Mouse (Mus musculus): ENCODE results near the gene Cfap61.

DNA sequence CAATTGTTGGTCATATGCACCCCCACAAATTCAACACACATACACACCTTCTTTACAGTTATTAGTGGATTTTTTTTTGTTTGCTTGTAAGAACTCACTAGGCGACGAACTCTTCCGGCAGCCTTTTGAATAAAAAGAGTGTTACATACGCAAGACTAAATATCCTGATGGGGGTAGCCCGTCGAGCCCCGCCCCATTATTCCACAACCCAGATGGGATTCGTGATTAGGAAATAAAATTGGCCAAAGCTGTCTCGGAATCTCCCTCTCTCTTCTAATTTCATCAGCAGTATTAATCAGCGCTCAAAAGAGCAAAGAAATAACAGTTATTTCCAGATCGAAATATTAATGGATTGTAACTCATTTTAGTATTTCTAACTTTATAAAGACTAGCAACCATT lies 285.2 kb downstream of the Cfap61 start:
- no peak for TF ChIP-seq CTCF (IDR thresholded peaks at IDR 0.05; ENCODE audit: low read depth)
- no peak for TF ChIP-seq EP300 (IDR thresholded peaks at IDR 0.05; ENCODE audit: low read depth)
